Mouse (Mus musculus): ENCODE measurements around the gene Rnf182.

Rnf182 gene

DNA sequence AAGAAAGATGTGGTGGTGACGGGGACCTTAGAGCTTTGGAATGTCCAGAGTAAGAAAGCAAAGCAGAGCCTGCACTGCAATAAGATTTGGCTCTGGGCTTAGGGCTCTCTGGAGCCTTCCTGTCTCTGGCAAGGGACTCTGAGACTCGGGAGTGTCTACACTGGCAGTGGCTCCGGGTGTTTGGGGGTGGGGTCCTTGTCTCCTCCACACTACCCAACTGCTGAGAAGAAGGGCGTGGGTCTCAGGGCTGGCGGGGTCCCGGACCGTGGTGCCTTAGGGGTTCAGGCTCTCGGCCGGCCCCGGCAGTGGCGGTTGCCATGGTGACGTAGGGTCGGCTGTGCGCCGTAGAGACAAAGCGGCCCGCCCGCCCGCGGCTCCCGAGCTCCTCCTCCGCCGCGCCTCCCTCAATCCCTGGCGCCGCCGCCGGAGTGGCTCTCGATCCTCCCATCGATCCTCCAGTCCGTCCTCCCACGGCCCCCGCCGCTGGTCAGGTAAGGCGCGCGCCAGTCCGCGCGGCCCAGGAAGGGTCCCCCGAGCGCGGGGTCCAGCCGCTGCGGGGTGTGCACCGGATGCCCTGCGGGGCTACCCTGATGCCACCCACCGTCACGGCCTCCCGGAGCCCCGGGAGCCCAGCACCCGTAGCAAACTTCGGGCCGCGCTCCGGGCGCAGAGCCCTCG, at the start of gene Rnf182:
TSS of gene Rnf182 (plus strand) at position 134 of the 678 bp plus-strand sequence.
- no peak for DNase-seq (ENCODE audit: extremely low read depth, low read depth, low spot score)

DNA sequence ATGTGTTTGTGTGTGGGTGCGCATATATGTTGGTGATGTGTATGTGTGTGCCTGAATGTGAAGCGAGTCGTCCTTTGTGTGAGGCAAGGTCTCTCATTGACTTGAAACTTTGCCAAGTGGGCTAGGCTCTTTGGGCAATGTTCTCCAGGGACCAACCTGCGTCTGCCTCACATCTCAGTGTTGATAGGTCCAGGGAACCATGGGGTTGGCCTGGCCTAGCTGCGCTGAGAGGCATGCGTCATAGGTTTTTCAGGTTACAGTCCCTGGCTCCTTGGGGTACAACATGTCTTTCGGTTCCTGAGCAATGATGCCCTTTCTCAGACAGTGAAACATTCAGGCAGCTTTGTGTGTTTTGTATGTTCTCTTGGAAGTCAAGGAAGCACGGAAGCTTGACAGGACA, 49.3 kb upstream of the Rnf182 start:
- no peak for DNase-seq (ENCODE audit: extremely low read depth, low read depth, low spot score)

DNA sequence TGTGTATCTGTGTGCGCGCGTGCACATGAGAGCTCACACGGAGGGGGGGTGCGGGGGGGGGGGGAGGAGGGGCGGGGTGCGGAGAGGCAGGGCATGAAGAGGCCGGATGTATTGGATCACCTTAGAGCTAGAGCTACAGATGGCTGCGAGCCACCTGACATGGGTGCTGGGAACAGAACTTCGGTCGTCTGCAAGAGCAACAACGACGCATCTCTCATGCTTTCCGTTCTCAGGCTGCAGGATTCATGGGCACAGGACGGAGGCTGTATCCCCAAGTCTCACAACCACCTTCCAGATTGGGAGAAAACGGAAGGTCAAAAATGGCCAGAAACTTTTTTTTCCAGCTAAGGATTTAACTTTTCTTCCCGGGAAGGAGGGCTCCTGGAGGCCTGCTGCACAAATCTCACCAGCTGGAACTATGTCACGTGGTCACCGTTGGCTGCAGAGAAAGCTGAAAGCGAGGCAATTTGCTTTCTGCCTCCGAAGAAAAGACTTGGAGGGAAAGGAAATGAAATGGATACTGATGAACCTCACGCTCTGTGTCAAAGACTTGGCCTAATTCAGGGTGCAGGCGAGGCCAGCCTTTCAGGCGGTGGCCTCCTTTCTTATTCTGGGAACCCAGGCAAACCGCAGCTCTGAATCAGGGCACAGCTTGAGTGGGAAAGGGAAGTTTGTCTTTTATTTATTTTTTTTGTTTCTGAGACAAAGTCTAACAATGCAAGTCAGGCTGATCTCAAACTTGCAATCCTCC, 48.2 kb upstream of the Rnf182 start:
- DNase-seq (ENCODE audit: extremely low read depth, low read depth, low spot score) = no peak

DNA sequence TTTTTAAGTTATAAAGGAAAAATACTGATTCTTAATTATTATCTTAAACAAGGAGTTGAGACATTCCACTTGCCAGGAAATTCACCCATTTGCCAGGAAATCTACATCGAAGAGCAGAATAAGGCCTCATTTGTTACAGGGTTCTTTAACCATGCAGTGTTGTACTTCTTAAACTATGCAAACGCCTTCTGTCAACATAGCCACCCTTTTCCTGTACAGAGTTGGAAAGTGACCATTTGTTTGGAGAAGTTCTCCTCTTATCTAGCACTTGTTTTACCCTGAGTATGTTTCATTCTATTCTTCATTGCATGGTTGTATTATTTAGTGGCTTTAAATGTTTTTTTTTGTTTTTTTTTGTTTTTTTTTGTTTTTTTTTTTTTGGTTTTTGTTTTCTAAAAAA, 41.5 kb upstream of the Rnf182 start:
- no peak for DNase-seq (ENCODE audit: extremely low read depth, low read depth, low spot score)

DNA sequence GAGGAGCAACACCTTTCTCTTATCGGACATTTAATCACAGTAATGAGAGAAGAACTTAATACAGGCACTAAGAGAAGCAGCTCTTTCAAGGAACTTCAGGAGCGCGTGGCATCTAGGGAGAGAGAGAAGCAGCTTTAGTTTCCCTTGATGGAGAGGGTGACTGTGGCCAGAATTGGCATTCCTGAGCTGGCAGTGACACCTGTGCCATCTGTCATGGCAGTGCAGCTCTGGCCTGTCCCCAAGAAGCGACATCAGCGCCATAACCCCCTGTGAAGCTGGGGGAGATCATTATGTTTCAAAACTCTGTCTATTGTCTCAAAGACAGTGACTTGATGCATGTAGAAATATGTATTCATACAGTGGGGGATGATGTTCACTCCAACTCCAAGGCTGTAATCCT, 40.1 kb upstream of the Rnf182 start:
- no peak for DNase-seq (ENCODE audit: extremely low read depth, low read depth, low spot score)

DNA sequence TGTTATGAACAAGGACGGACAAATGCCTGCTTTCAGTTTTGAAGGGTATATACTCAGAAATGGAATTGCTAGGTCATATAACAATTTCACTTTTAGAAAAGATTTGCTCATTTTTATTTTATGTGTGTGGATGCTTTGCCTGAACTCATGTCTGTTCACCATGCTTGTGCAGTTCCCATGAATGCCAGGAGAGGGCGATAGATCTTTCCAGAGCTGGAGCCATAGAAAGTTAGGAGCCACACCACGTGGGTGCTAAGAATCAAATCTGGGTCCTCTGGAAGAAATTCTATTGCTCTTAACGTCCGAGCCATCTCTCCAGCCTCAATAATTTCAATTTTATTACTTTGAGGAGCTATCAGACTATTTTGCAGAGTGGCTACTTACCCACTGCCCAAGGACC, 38.3 kb upstream of the Rnf182 start:
- no peak for DNase-seq (ENCODE audit: extremely low read depth, low read depth, low spot score)

DNA sequence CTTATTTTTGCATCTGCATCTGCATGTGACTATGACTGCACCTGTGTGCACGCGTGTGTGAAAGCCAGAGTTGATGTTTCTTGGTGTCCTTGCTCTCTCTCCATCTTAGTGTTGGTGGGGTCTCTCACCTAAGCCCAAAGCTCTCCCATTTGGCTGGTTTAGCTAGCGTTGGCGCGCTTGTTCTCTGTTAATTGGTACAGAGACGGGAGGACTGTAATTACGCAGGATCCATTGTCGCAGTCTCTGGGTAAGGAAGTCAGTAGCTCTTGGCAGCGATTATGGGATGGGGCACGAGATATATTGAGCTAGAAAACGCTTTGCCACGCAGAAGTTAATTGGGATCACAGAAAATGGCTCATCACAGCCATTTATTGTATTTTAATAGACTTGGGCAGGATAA, 37.7 kb upstream of the Rnf182 start:
- DNase-seq (ENCODE audit: extremely low read depth, low read depth, low spot score) = no peak

DNA sequence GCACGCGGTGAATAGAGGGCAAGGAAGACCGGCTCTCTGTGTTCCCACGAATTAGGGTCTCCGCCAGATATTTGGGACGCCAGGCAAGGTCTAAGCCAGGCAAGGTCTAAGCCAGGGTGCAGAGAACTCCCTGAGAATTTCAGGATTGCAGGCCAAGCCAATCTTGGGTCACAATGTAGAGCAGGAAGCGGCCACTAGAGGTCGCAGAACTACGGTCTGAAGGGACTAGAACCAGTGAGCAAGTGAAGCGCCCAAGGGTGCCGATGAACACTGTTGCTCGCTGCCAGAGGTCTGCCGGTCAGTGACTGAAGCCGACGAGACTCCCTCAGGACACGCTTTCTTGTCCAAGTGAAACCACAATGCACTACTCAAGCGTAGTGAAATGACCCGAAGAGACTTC, 35.8 kb upstream of the Rnf182 start:
- no peak for DNase-seq (ENCODE audit: extremely low read depth, low read depth, low spot score)

DNA sequence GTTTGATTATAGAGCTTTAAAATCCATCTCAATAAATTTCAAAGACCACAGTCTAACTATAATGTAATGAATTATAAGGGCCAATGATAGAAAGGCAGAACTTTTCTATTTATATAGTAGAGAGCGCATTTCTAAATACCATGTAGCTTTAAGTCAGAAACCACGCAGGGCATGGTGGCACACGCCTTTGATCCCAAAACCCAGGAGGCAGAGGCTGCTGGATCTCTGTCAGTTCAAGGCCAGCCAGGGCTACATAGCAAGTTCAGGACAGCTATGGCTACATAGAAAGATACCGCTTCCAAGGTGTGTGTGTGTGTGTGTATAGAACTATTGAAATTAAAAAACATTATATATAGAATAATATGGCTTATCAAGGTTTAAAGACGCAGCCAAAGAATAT, 34.8 kb upstream of the Rnf182 start:
- DNase-seq (ENCODE audit: extremely low read depth, low read depth, low spot score) = no peak

DNA sequence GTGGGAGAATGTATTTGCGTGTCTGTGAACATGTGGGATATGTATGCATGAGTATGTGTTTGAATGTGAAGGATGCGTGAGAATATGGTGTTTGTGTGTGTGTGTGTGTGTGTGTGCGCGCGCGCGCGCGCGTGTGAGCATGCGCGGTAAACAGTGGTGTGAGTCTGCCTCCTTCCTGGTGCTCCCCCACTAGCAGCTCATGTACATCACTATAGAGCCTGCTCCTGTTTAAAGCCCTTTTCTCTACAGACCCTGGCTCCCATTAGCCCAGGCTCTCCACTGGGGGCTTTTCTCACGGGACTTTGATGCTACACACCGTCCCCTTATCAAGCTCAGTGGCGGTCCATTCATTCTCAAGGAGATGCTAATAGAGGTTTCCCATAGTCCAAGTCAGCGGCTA, 32.5 kb upstream of the Rnf182 start:
- DNase-seq (ENCODE audit: extremely low read depth, low read depth, low spot score) = no peak

DNA sequence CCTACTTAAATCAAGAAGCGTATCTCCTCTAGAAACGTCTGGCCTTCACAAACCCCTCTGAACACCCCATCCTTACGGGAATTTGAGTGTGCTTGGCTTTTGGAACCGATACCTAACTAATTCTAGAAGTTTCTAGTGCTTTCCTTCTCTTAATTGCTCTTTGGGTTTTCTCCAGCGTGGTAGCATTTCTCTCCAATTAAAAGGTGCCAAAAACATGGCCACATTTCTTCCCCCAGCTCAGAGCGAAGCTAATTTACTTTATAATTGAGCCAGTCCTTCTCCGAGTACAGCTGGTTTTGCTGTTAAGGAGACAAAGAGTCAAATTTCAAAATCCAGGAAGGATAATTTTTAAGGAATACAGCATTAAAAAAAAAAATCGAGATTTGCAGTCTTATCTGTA, 32.0 kb upstream of the Rnf182 start:
- DNase-seq (ENCODE audit: extremely low read depth, low read depth, low spot score) = no peak

DNA sequence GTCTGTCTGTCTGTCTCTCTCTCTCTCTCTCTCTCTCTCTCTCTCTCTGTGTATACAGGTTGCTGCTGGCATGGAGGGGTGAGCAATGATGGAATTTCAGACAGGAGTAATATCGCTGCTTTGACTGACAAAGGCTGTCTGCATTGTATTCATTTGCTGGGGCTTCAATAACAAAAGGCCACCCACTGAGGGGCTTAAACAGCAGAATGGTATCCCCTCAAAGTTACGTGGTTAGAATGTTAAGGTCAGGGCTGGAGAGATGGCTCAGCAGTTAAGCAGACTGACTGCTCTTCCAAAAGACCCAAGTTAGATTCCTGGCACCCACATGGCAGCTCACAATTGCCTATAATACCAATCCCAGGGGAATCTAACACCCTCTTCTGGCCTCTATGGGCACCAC, 30.2 kb upstream of the Rnf182 start:
- DNase-seq (ENCODE audit: extremely low read depth, low read depth, low spot score) = no peak

DNA sequence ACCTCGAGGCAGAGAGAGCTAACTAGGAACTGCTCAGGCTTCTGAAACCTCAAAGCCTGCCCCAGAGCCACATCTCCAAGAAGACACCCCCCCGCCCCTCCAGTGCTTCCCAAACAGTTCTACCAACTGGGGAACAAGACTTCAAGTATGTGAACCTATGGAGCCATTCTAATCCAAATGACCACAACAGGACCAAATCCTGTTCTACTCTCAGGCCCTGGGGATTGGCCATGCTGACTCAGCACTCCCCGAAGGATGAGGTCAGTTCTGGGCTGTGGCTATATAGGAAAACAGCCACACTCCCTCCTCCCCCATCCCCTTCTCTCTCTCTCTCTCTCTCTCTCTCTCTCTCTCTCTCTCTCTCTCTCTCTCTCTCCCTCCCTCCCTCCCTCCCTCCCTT, 28.5 kb upstream of the Rnf182 start:
- DNase-seq (ENCODE audit: extremely low read depth, low read depth, low spot score) = no peak

DNA sequence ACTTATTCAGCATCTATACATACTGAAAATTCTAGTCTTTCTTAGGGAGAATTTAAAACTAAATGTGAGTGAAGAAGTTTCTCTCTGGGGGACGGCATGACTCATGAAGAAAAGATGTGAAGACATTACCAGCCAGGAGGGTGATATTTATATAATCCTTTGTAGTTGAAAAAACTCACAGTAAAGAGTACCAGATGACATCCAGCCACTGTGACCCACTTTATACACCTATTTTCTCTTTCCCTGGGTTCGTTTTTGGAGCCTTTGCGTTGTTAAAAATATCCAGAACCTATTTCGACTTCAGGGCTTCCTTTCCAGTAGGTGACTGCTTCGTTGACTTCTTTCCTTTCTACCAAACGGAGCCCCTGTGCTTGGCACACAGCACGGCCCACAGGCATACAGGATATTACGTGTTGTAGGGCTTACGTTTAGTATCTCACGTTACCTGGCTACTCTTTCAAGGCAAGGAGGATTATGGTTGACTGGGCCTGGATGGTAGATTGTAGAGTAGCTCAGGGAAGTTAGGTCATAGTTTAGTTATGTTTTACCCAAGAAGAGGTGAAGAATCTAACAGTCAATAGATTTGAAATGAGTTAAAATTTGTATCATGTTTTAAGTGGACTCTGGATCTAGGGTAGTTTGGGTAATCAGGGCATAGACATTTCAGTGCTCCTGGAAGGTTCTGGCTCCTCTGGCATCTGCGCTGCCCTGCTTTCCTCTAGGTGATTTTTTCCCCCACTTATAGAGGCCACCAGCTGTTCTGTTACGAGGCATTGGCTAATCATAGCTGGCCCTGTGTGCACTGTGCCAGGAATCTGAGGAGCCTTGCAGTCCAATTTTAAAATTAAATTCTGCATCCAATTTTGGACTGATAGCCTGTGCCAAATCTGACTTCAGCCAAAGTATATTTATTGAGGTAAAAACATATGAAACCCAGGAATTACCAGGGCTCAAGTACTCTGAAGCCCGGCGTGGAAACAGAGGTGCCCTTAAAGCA, 27.4 kb upstream of the Rnf182 start:
- no peak for DNase-seq (ENCODE audit: extremely low read depth, low read depth, low spot score)

DNA sequence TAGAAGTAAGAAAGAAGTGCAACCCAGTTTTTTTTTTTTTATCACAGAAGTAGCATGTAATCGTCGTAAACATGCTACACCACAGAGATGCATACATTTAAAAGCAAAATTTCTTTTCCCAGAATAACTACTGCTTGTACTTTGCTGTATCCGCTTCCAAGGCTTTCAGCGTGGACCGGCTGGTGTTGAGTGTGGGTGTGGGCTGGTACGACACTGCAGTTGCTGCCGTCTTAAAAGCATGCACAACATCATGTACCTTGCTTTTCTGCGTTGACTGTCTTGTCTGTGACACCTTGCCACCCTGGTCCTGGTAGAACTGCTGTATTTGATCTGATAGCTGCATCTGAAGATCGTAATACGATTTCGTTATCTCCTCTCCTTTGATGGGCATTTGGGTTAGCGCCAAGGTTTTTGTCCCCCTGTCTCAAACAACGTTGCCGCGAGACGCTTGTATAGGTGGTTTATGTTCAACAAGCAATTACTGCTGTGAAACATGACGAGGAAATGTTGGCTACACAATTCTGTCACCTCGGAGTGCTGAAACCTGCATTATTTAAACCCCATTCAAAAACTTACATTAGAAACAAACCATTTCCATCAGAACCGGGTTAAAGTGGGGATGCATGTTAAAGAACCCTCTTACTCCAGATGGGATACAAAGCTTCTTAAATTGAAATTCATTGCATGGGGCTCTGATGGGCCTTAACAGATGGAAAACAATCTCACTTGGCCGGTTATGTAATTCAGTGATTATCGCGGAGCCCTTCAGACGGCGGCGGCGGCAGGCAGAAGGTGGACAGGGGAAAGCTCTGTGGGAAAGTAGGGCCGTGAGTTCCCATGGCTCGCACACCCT, 23.5 kb upstream of the Rnf182 start:
- DNase-seq (ENCODE audit: extremely low read depth, low read depth, low spot score) = no peak

DNA sequence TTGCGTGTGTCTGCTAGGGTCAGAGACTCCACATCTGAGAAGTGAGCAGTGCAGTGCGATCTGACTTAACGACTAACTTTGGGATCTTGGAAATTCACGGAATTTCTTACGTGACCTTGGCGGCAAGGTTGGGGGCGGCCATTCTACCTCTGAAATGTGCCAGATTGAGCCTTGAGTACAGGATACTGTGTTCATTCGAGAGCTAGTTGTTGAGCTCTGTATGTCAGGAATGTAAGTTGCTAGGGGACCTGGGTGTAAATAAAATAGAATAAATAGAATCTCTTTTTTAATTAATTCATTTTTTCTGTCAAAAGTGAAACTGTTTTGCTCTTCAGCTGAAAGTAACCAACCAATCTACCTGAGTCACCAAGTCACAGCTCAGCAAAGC, 22.8 kb upstream of the Rnf182 start:
- DNase-seq (ENCODE audit: extremely low read depth, low read depth, low spot score) = no peak

DNA sequence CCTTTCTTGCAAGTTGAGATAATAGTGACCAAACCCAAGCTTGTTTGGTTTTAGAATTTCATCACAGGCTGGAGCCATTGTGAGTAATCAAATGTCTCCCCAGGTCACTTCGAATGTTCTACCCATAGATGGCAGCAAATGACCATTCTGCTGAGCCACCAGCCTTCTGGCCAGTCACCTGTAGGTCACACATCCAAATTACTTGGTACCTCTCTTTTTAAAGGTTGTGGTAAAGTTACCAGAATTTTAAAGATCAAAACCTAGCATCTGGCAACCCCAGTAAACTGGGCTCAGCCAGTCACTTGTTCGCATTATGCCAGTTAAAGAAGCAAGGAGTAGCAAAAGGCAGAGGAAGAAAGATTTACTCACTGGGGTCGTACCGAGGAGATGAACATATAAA, 19.6 kb upstream of the Rnf182 start:
- no peak for DNase-seq (ENCODE audit: extremely low read depth, low read depth, low spot score)

DNA sequence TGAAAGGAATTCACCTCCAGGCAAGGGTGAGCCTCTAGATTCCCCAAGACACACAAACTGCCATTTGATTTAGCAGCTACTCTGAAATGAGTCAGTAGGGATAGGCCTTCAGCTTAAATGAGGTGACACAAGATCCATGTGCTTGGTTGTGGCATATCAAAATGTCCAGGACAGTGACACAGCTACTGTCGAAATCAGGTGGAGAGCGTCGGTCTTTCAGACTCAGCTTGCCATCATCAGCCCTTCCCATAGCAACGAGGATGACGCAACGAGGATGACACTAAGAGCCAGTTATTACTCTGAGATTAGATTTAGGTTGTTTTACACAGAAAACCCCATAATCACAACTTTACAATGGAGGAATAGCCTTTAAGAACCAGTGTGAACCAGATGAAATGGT, 14.5 kb upstream of the Rnf182 start:
- DNase-seq (ENCODE audit: extremely low read depth, low read depth, low spot score) = no peak

DNA sequence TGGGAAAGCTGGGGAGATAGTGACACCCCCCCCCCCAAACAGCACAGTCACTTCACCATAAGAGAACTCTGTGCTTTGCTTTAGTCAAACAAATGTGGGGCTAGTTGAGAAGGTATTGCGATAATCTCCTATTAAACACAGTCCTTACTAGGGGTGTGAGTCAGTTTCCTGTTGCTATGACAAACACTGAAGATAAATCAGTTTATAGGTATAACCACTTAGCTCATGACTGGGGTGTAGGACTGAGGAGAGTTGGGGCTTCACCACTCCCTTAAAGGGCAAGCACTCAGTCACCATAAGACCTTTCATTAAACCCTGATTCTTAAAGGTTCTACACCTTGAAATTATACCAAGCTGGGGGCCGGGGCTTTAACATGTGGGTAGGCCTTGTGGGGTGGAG, 13.1 kb upstream of the Rnf182 start:
- no peak for DNase-seq (ENCODE audit: extremely low read depth, low read depth, low spot score)

DNA sequence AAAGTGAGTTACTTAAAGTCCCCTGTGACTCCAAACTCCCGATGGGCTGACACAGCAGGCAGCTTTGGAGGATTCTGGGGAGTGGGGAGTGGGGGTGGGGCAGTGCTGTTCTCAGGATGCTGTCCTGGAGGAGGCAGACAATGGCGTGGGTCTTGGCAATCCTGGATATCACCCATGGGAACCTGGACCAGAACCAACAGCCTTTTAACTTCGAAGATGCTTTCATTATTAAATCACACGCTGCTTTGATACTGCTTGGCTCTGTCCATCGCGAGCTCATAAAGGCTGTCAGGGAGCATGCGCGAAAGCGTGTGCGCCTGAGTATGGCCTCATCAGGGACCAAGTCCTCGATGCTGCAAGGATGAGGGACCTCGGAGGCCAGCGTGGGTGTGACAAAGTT, 12.5 kb upstream of the Rnf182 start:
- DNase-seq (ENCODE audit: extremely low read depth, low read depth, low spot score) = no peak

DNA sequence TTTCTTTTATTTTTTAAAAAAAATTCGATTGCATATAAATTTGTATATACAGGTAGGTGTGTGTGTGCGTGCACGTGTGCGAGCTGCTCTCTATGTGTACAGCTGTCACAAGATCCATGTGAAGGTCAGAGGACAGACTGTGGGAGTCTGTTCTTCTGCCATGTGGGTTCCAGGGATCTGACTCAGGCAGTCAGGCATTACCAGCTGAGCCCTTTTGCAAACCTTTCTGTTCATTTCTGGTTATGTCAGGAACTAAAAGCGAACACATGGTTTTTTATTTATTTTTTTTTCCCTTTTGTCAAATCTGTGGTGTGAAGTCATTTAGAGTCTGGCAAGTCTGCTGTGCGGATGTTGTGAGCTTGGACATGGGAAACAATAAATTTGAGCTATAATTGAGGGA, 6.7 kb upstream of the Rnf182 start:
- DNase-seq (ENCODE audit: extremely low read depth, low read depth, low spot score) = no peak
